Mouse (Mus musculus) heart, adult 2 months (tissue): Measurements from ENCODE around the gene Flad1.

ENCODE experiments used
- CTCF ChIP-seq: fragments of 200-600 bp; IDR thresholded peaks from 2 replicates; pipeline ENCODE4 v1.8.1; 2022; ENCODE audit warnings: antibody characterized with exemption, mild to moderate bottlenecking, moderate library complexity
- EP300 ChIP-seq: fragments of 200-500 bp; IDR thresholded peaks from 2 replicates; pipeline ENCODE4 v1.6.1; 2011; ENCODE audit warnings: low read depth, low read length, control low read depth; ENCODE audit not compliant: insufficient read depth
- POLR2A ChIP-seq: fragments of 200-500 bp; IDR thresholded peaks from 2 replicates; pipeline ENCODE4 v1.6.1; 2011; ENCODE audit warnings: mild to moderate bottlenecking, low read depth, low read length, control low read depth; ENCODE audit not compliant: insufficient read depth

DNA sequence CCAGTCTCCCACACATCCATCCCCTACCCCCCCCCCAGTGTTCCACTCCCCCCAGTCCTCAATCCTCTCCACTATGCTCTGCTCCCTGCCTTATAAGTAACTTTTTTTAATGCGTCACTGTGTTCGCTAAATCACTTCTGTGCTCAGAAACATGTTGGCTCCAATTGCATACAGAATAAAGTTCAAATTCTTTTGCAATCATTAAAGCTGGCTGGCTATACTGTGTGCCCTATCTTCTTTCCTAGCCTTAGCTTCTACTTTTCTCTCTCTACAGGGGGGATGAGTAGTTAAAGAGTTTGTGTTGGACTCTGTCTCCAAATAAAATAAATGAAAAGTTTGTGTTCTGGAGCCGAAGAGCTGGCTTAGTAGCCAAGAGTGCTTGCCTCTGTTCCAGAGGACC is 2.0 kb downstream of the Flad1 start:
- TF ChIP-seq POLR2A (no peak), CTCF (no peak), EP300 (no peak)
